Comparison of ENCODE assay signal across 12 mouse cellular contexts in genomic region chr12:56532986-56533495, GRCm38 (mm10). TPM values are rescaled to one million over a fixed set of nuclear protein-coding genes. Genes with fewer than 3 reads are reported as not detected.
A peak's percentile ranks its signal among the peaks of the same experiment; 100 is the strongest.
DNase-seq lines count a peak whose midpoint lies in the region; ATAC-seq lines count a peak whose summit lies in the region.
"Had no signal": no experiment of that assay in that cellular context is flagged by ENCODE, and none has a peak within 500 bp of the region (broad histone marks: within the 10 kb centered on the region; RNA-seq: fewer than 3 reads in every experiment).

No protein-coding gene starts in this region.

- no peaks in the 10 kb centered on the region for H3K9me3 ChIP-seq in kidney, embryonic 15.5 days (replicated peaks)
- H3K9me3 ChIP-seq in hindbrain, embryonic 14.5 days (ENCODE audit: control insufficient read depth, low read length), result no peaks in the 10 kb centered on the region
- H3K9me3 ChIP-seq in neural tube, embryonic 12.5 days, result no peaks in the 10 kb centered on the region

- peak overlapping the region; percentile 46 for H3K4me2 ChIP-seq in kidney, embryonic 15.5 days
- peak overlapping the region; percentile 15; the same call in 1 of the 2 replicates for H3K4me2 ChIP-seq in hindbrain, embryonic 14.5 days (replicated peaks)
- peak overlapping the region; percentile 37 for H3K4me2 ChIP-seq in neural tube, embryonic 12.5 days (replicated peaks)

- H3K27me3 ChIP-seq in kidney, embryonic 15.5 days, result peaks cover 98% of the 10 kb centered on the region
- peaks cover 98% of the 10 kb centered on the region for H3K27me3 ChIP-seq in hindbrain, embryonic 14.5 days (ENCODE audit: control insufficient read depth, insufficient read depth, low read length)
- peaks cover 97% of the 10 kb centered on the region for H3K27me3 ChIP-seq in neural tube, embryonic 12.5 days (replicated peaks)

- ATAC-seq in kidney, embryonic 15.5 days (replicated peaks; ENCODE audit: low FRiP score), result no peak
- no peak for ATAC-seq in hindbrain, embryonic 14.5 days (ENCODE audit: low FRiP score)
- no peak for ATAC-seq in neural tube, embryonic 12.5 days (ENCODE audit: low FRiP score, low read depth)
- ATAC-seq in erythroblast, adult 5-6 weeks (replicated peaks; ENCODE audit: low FRiP score, poor library complexity, severe bottlenecking), result no peak

- H3K27ac ChIP-seq in kidney, embryonic 15.5 days, result no peak overlapping the region
- no peak overlapping the region for H3K27ac ChIP-seq in hindbrain, embryonic 14.5 days
- H3K27ac ChIP-seq in neural tube, embryonic 12.5 days, result no peak overlapping the region

- WGBS in kidney, embryonic 15.5 days, result 1% methylated on average over 49 of the region's 50 CpGs
- under 1% methylated on average over 48 of the region's 50 CpGs for WGBS in hindbrain, embryonic 14.5 days
- WGBS in neural tube, embryonic 12.5 days, result 1% methylated on average over 50 of the region's 50 CpGs

- H3K9ac ChIP-seq in kidney, embryonic 15.5 days, result no peak overlapping the region
- no peak overlapping the region for H3K9ac ChIP-seq in hindbrain, embryonic 14.5 days
- no peak overlapping the region for H3K9ac ChIP-seq in neural tube, embryonic 12.5 days

- H3K4me1 ChIP-seq in kidney, embryonic 15.5 days, result peaks cover 36% of the 10 kb centered on the region
- H3K4me1 ChIP-seq in hindbrain, embryonic 14.5 days (replicated peaks; ENCODE audit: control insufficient read depth, insufficient read depth, low read length), result no peaks in the 10 kb centered on the region
- peaks cover 12% of the 10 kb centered on the region for H3K4me1 ChIP-seq in neural tube, embryonic 12.5 days

- no peak for DNase-seq in kidney, adult 11 months
- peak; percentile 63 for DNase-seq in embryo, embryonic 9.5 days (ENCODE audit: extremely low spot score)
- no peak for DNase-seq in hindbrain, embryonic 14.5 days (ENCODE audit: low spot score)
- no peak for DNase-seq in cerebellum, adult 18-20 months
- no peak for DNase-seq in layer of hippocampus, adult 18-20 months (ENCODE audit: low spot score in 2 of 2)
- DNase-seq: cerebellum, adult 2 months had no signal

- H3K36me3 ChIP-seq in kidney, embryonic 15.5 days, result no peaks in the 10 kb centered on the region
- H3K36me3 ChIP-seq in hindbrain, embryonic 14.5 days (replicated peaks; ENCODE audit: control insufficient read depth, insufficient read depth), result no peaks in the 10 kb centered on the region
- H3K36me3 ChIP-seq in neural tube, embryonic 12.5 days, result no peaks in the 10 kb centered on the region

- H3K4me3 ChIP-seq in kidney, embryonic 15.5 days (replicated peaks), result peak overlapping the region; percentile 28
- no peak overlapping the region for H3K4me3 ChIP-seq in hindbrain, embryonic 14.5 days (replicated peaks; ENCODE audit: low read length)
- 0 out of 2 replicates have a peak overlapping the region, but pooled peaks have one; percentile 9 for H3K4me3 ChIP-seq in neural tube, embryonic 12.5 days

RNA-seq across cellular contexts. Expression of gene Nkx2-1, which starts 3.7 kb away (rescaled TPM):
- not detected in 2 replicates for polyA plus RNA-seq in kidney, embryonic 15.5 days (2015; fragmentation: Nextera tagmentation; extraction: Ambion mirVana)
- not detected in 2 replicates for polyA plus RNA-seq in hindbrain, embryonic 14.5 days (2014; fragmentation: Nextera tagmentation; extraction: Ambion mirVana)
- polyA plus RNA-seq in neural tube, embryonic 12.5 days (2016; fragmentation: Nextera tagmentation; extraction: Ambion mirVana), result not detected in 2 replicates
- total RNA-seq in layer of hippocampus, adult 18-20 months (2021), result under 1 TPM; 0.45 to 0.71 TPM
- total RNA-seq in erythroblast, adult 5-6 weeks (2015; ENCODE audit: low replicate concordance), result not detected in 2 replicates
- not detected in 2 replicates for total RNA-seq in erythroblast, adult 5-6 weeks (2017; ENCODE audit: low replicate concordance)
- total RNA-seq: megakaryocyte progenitor cell, adult 5-6 weeks had no signal
- polyA plus RNA-seq: cerebellum, adult 2 months; gonadal fat pad, adult 2 months; spleen, adult 2 months had no signal
